Mouse (Mus musculus): ENCODE measurements around the gene Birc2. TPM values are rescaled to one million over a fixed set of nuclear protein-coding genes. Genes with fewer than 3 reads are reported as not detected.

Gene Birc2
- polyA plus RNA-seq, 1 experiment from 2014 or later: 45.5 TPM

- peak overlapping the region; percentile 77 for H3K9ac ChIP-seq
- WGBS: under 1% methylated on average over 16 of the region's 16 CpGs
- peak; percentile 66 for ATAC-seq (ENCODE audit: low FRiP score)
- H3K4me1 ChIP-seq: peaks cover 23% of the 10 kb centered on the region
- peak overlapping the region; percentile 57 for H3K4me2 ChIP-seq (replicated peaks)
- H3K27me3 ChIP-seq: no peaks in the 10 kb centered on the region
- peak overlapping the region; percentile 53 for H3K4me3 ChIP-seq
- no peaks in the 10 kb centered on the region for H3K9me3 ChIP-seq (replicated peaks)
- H3K36me3 ChIP-seq: peaks cover 11% of the 10 kb centered on the region
- peak overlapping the region; percentile 99 for H3K27ac ChIP-seq
Measured at GRCm38 (mm10) chr9:7836331-7836730, 533 bp downstream of the Birc2 start.

GRCm38 (mm10) chr9:7835302-7835701 lies 1.6 kb downstream of the Birc2 start:
- Histone ChIP-seq H3K4me1 (peaks cover 27% of the 10 kb centered on the region), H3K27ac (no peak overlapping the region), H3K4me2 (replicated peaks) (no peak overlapping the region; the same call in none of the 2 replicates), H3K27me3 (no peaks in the 10 kb centered on the region), H3K9ac (no peak overlapping the region), H3K4me3 (no peak overlapping the region), H3K9me3 (replicated peaks) (no peaks in the 10 kb centered on the region), H3K36me3 (peaks cover 11% of the 10 kb centered on the region)
- WGBS: 95% methylated on average over 1 of the region's 1 CpGs
- ATAC-seq (ENCODE audit: low FRiP score): no peak

- no peak overlapping the region for H3K4me3 ChIP-seq
- 91% methylated on average over 6 of the region's 6 CpGs for WGBS
- no peak overlapping the region for H3K27ac ChIP-seq
- no peaks in the 10 kb centered on the region for H3K27me3 ChIP-seq
- no peak overlapping the region for H3K9ac ChIP-seq
- no peaks in the 10 kb centered on the region for H3K9me3 ChIP-seq (replicated peaks)
- peaks cover 11% of the 10 kb centered on the region for H3K36me3 ChIP-seq
- ATAC-seq (ENCODE audit: low FRiP score): no peak
- H3K4me1 ChIP-seq: peaks cover 36% of the 10 kb centered on the region
- H3K4me2 ChIP-seq (replicated peaks): peak overlapping the region; percentile 32; the same call in 1 of the 2 replicates
Measured at GRCm38 (mm10) chr9:7833421-7833820, 3.4 kb downstream of the Birc2 start.

- Histone ChIP-seq H3K36me3 (peaks cover 16% of the 10 kb centered on the region), H3K4me1 (peaks cover 32% of the 10 kb centered on the region), H3K4me3 (no peak overlapping the region), H3K27me3 (no peaks in the 10 kb centered on the region), H3K4me2 (replicated peaks) (peak overlapping the region; percentile 30; the same call in 1 of the 2 replicates), H3K27ac (no peak overlapping the region), H3K9me3 (replicated peaks) (no peaks in the 10 kb centered on the region), H3K9ac (no peak overlapping the region)
- WGBS: 86% methylated on average over 9 of the region's 9 CpGs
- no peak for ATAC-seq (ENCODE audit: low FRiP score)
Measured at GRCm38 (mm10) chr9:7829531-7830528, 7.0 kb downstream of the Birc2 start.

GRCm38 (mm10) chr9:7828706-7829105 lies 8.2 kb downstream of the Birc2 start:
- Histone ChIP-seq H3K9ac (no peak overlapping the region), H3K36me3 (peaks cover 12% of the 10 kb centered on the region), H3K4me1 (peaks cover 25% of the 10 kb centered on the region), H3K27me3 (no peaks in the 10 kb centered on the region), H3K4me3 (no peak overlapping the region), H3K9me3 (replicated peaks) (no peaks in the 10 kb centered on the region), H3K27ac (no peak overlapping the region), H3K4me2 (replicated peaks) (no peak overlapping the region)
- 96% methylated on average over 4 of the region's 4 CpGs for WGBS
- ATAC-seq (ENCODE audit: low FRiP score): no peak

GRCm38 (mm10) chr9:7824916-7825315 lies 11.9 kb downstream of the Birc2 start:
- Histone ChIP-seq H3K27ac (no peak overlapping the region), H3K4me3 (no peak overlapping the region), H3K4me2 (replicated peaks) (no peak overlapping the region), H3K9me3 (replicated peaks) (no peaks in the 10 kb centered on the region), H3K9ac (no peak overlapping the region), H3K27me3 (no peaks in the 10 kb centered on the region), H3K4me1 (peaks cover 8% of the 10 kb centered on the region; the same call in 1 of the 2 replicates), H3K36me3 (peaks cover 25% of the 10 kb centered on the region)
- 90% methylated on average over 5 of the region's 5 CpGs for WGBS
- ATAC-seq (ENCODE audit: low FRiP score): no peak

- Histone ChIP-seq H3K9me3 (replicated peaks) (no peaks in the 10 kb centered on the region), H3K27me3 (no peaks in the 10 kb centered on the region), H3K27ac (no peak overlapping the region), H3K4me1 (peaks cover 3% of the 10 kb centered on the region; the same call in 1 of the 2 replicates), H3K9ac (no peak overlapping the region), H3K4me3 (no peak overlapping the region), H3K4me2 (replicated peaks) (no peak overlapping the region), H3K36me3 (peaks cover 42% of the 10 kb centered on the region)
- WGBS: 90% methylated on average over 3 of the region's 3 CpGs
- no peak for ATAC-seq (ENCODE audit: low FRiP score)
Measured at GRCm38 (mm10) chr9:7822758-7823157, 14.1 kb downstream of the Birc2 start.

GRCm38 (mm10) chr9:7805101-7805506 lies 31.8 kb downstream of the Birc2 start:
- no peak overlapping the region for H3K4me3 ChIP-seq
- H3K4me1 ChIP-seq: no peaks in the 10 kb centered on the region
- no peak overlapping the region for H3K27ac ChIP-seq
- no peaks in the 10 kb centered on the region for H3K9me3 ChIP-seq (replicated peaks)
- no peak for ATAC-seq (ENCODE audit: low FRiP score)
- H3K27me3 ChIP-seq: no peaks in the 10 kb centered on the region
- H3K4me2 ChIP-seq (replicated peaks): no peak overlapping the region
- no peaks in the 10 kb centered on the region for H3K36me3 ChIP-seq
- no peak overlapping the region for H3K9ac ChIP-seq
- 75% methylated on average over 3 of the region's 5 CpGs for WGBS

- H3K4me2 ChIP-seq (replicated peaks): no peak overlapping the region
- no peaks in the 10 kb centered on the region for H3K27me3 ChIP-seq
- H3K9ac ChIP-seq: no peak overlapping the region
- ATAC-seq (ENCODE audit: low FRiP score): no peak
- no peaks in the 10 kb centered on the region for H3K9me3 ChIP-seq (replicated peaks)
- H3K4me3 ChIP-seq: no peak overlapping the region
- no peaks in the 10 kb centered on the region for H3K36me3 ChIP-seq
- 94% methylated on average over 3 of the region's 3 CpGs for WGBS
- no peak overlapping the region for H3K27ac ChIP-seq
- H3K4me1 ChIP-seq: no peaks in the 10 kb centered on the region
Measured at GRCm38 (mm10) chr9:7798555-7798954, 38.3 kb downstream of the Birc2 start.

- Histone ChIP-seq H3K36me3 (peaks cover 6% of the 10 kb centered on the region), H3K9ac (no peak overlapping the region), H3K4me1 (no peaks in the 10 kb centered on the region), H3K4me2 (replicated peaks) (no peak overlapping the region), H3K27ac (no peak overlapping the region), H3K9me3 (replicated peaks) (no peaks in the 10 kb centered on the region), H3K27me3 (no peaks in the 10 kb centered on the region), H3K4me3 (no peak overlapping the region)
- WGBS: 94% methylated on average over 2 of the region's 2 CpGs
- no peak for ATAC-seq (ENCODE audit: low FRiP score)
Measured at GRCm38 (mm10) chr9:7797542-7797941, 39.3 kb downstream of the Birc2 start.

GRCm38 (mm10) chr9:7796129-7796864 lies 40.6 kb downstream of the Birc2 start:
- Histone ChIP-seq H3K4me3 (no peak overlapping the region), H3K9me3 (replicated peaks) (no peaks in the 10 kb centered on the region), H3K4me2 (replicated peaks) (no peak overlapping the region), H3K27me3 (no peaks in the 10 kb centered on the region), H3K36me3 (peaks cover 14% of the 10 kb centered on the region), H3K4me1 (no peaks in the 10 kb centered on the region), H3K27ac (no peak overlapping the region), H3K9ac (no peak overlapping the region)
- no peak for ATAC-seq (ENCODE audit: low FRiP score)
- WGBS: 62% methylated on average over 6 of the region's 6 CpGs

- no peaks in the 10 kb centered on the region for H3K9me3 ChIP-seq (replicated peaks)
- H3K36me3 ChIP-seq: peaks cover 20% of the 10 kb centered on the region
- no peak overlapping the region for H3K4me3 ChIP-seq
- no peak overlapping the region for H3K27ac ChIP-seq
- H3K27me3 ChIP-seq: no peaks in the 10 kb centered on the region
- H3K4me2 ChIP-seq (replicated peaks): no peak overlapping the region
- no peak for ATAC-seq (ENCODE audit: low FRiP score)
- no peak overlapping the region for H3K9ac ChIP-seq
- no peaks in the 10 kb centered on the region for H3K4me1 ChIP-seq
Measured at GRCm38 (mm10) chr9:7795581-7795980, 41.3 kb downstream of the Birc2 start.

Measured in hindbrain, embryonic 12.5 days (tissue).